Mouse (Mus musculus) heart, adult 10 weeks (tissue): ENCODE results near the gene 4930442H23Rik. TPM values are rescaled to one million over a fixed set of nuclear protein-coding genes. Genes with fewer than 3 reads are reported as not detected.

Experiments used
- polyA plus RNA-seq: library from polyadenylated mRNA; stranded (reverse); fragments of 350-450 nt; fragmentation: Illumina TruSeq; extraction: RNeasy Lipid Tissue Mini Kit (QIAGEN cat#74804); gene quantifications from one replicate; pipeline ENCODE4 v1.2.3, GENCODE M21; 2014; ENCODE audit warnings: low read depth, low replicate concordance

4930442H23Rik gene
- not detected for polyA plus RNA-seq

GRCm38 (mm10) chr10:81183805-81184204 lies at the start of gene 4930442H23Rik:
Gene 4930442H23Rik (minus strand): TSS chr10:81183849.

GRCm38 (mm10) chr10:81232580-81233225 lies 49.1 kb upstream of the 4930442H23Rik start, which contains the start of gene Zfr2:
Gene Zfr2 (plus strand): TSS chr10:81233155.

GRCm38 (mm10) chr10:81230438-81231332 lies 47.0 kb upstream of the 4930442H23Rik start, which contains the start of gene Atcay:
Gene Atcay (minus strand): TSS chr10:81230833.

GRCm38 (mm10) chr10:81201807-81202758 lies 18.4 kb upstream of the 4930442H23Rik start, which contains the start of gene Nmrk2:
Gene Nmrk2 (minus strand): TSS chr10:81202051.

GRCm38 (mm10) chr10:81182336-81183333 lies 1.0 kb downstream of the 4930442H23Rik start, which contains the start of gene Dapk3:
Gene Dapk3 (plus strand): TSS chr10:81183005.

GRCm38 (mm10) chr10:81176466-81177271 lies 7.0 kb downstream of the 4930442H23Rik start, which contains the start of gene Eef2:
Gene Eef2 (plus strand): TSS chr10:81176631.

GRCm38 (mm10) chr10:81167200-81168086 lies 16.2 kb downstream of the 4930442H23Rik start, which contains the start of gene Pias4:
Gene Pias4 (minus strand): TSS chr10:81167923.

GRCm38 (mm10) chr10:81134966-81135681 lies 48.5 kb downstream of the 4930442H23Rik start, which contains the start of gene Zbtb7a:
Gene Zbtb7a (plus strand): TSS chr10:81135220.

Other genes with a start within 250 kb of the 4930442H23Rik start
- gene Gng7, start 168.9 kb downstream of the 4930442H23Rik start, polyA plus RNA-seq, result 0.99 TPM
- gene Diras1, start 158.2 kb downstream of the 4930442H23Rik start, polyA plus RNA-seq, result not detected
- 13.6 TPM for gene Slc39a3, start 146.4 kb downstream of the 4930442H23Rik start, polyA plus RNA-seq
- 90.2 TPM for gene Sgta, start 123.7 kb downstream of the 4930442H23Rik start, polyA plus RNA-seq
- gene Thop1, start 113.8 kb downstream of the 4930442H23Rik start, polyA plus RNA-seq, result 12.6 TPM
- gene Creb3l3, start 85.0 kb downstream of the 4930442H23Rik start, polyA plus RNA-seq, result 0.26 TPM
- 88.4 TPM for gene Map2k2, start 77.9 kb downstream of the 4930442H23Rik start, polyA plus RNA-seq
- 17.1 TPM for gene Zbtb7a, start 48.6 kb downstream of the 4930442H23Rik start, polyA plus RNA-seq
- 17.0 TPM for gene Pias4, start 15.9 kb downstream of the 4930442H23Rik start, polyA plus RNA-seq
- gene Eef2, start 7.2 kb downstream of the 4930442H23Rik start, polyA plus RNA-seq, result 1,037 TPM
- gene Dapk3, start 844 bp downstream of the 4930442H23Rik start, polyA plus RNA-seq, result 33.0 TPM
- gene Nmrk2, start 18.2 kb upstream of the 4930442H23Rik start, polyA plus RNA-seq, result 4.1 TPM
- gene Atcay, start 47.0 kb upstream of the 4930442H23Rik start, polyA plus RNA-seq, result not detected
- gene Zfr2, start 49.3 kb upstream of the 4930442H23Rik start, polyA plus RNA-seq, result 3.0 TPM
- 0.47 TPM for gene Matk, start 69.1 kb upstream of the 4930442H23Rik start, polyA plus RNA-seq
- gene Mrpl54, start 83.1 kb upstream of the 4930442H23Rik start, polyA plus RNA-seq, result 123 TPM
- gene Apba3, start 83.1 kb upstream of the 4930442H23Rik start, polyA plus RNA-seq, result 90.2 TPM
- not detected for gene Tjp3, start 107.7 kb upstream of the 4930442H23Rik start, polyA plus RNA-seq
- gene Pip5k1c, start 109.1 kb upstream of the 4930442H23Rik start, polyA plus RNA-seq, result 26.5 TPM
- 15.5 TPM for gene Cactin, start 137.3 kb upstream of the 4930442H23Rik start, polyA plus RNA-seq
- 2.3 TPM for gene Tbxa2r, start 144.9 kb upstream of the 4930442H23Rik start, polyA plus RNA-seq
- 3.9 TPM for gene Gipc3, start 159.4 kb upstream of the 4930442H23Rik start, polyA plus RNA-seq
- 47.1 TPM for gene Hmg20b, start 166.6 kb upstream of the 4930442H23Rik start, polyA plus RNA-seq
- 6.7 TPM for gene Mfsd12, start 173.6 kb upstream of the 4930442H23Rik start, polyA plus RNA-seq
- not detected for gene 4930404N11Rik, start 182.0 kb upstream of the 4930442H23Rik start, polyA plus RNA-seq
- 21.5 TPM for gene Fzr1, start 194.7 kb upstream of the 4930442H23Rik start, polyA plus RNA-seq
- 54.8 TPM for gene Dohh, start 200.6 kb upstream of the 4930442H23Rik start, polyA plus RNA-seq
- 2.0 TPM for gene Gm48551, start 200.6 kb upstream of the 4930442H23Rik start, polyA plus RNA-seq
- not detected for gene Gm48552, start 205.2 kb upstream of the 4930442H23Rik start, polyA plus RNA-seq
- gene Smim24, start 209.2 kb upstream of the 4930442H23Rik start, polyA plus RNA-seq, result 6.5 TPM